Mouse (Mus musculus) forebrain, embryonic 16.5 days (tissue): ENCODE measurements at regions not wholly inside any gene's neighbourhood (a gene's known extent, or its start where the extent isn't known, plus 50 kb on each side); places are given as distances from the start of the nearest gene placed in this dataset.

Experiments used
- ATAC-seq: fragments of 200-750 bp; cut with Nextera tagmentation; 2 replicates; pipeline ENCODE4 v1.8.0; 2017; ENCODE audit warnings: mild to moderate bottlenecking, moderate library complexity
- H3K27ac ChIP-seq: fragments of 300-500 bp; sonication (generic); 2 replicates; pipeline ENCODE4 v1.5.1; 2014; ENCODE audit warnings: low read length, control low read depth
- H3K27me3 ChIP-seq: fragments of 300-500 bp; sonication (generic); replicated peaks from 2 replicates; pipeline ENCODE4 v1.6.1; 2014; ENCODE audit warnings: low read length; ENCODE audit not compliant: control insufficient read depth, insufficient read depth
- H3K36me3 ChIP-seq: fragments of 300-500 bp; sonication (generic); 2 replicates; pipeline ENCODE4 v1.6.1; 2014; ENCODE audit not compliant: control insufficient read depth, insufficient read depth
- H3K4me1 ChIP-seq: fragments of 300-500 bp; sonication (generic); replicated peaks from 2 replicates; pipeline ENCODE4 v1.6.1; 2014; ENCODE audit warnings: low read length; ENCODE audit not compliant: control insufficient read depth, insufficient read depth
- H3K4me2 ChIP-seq: fragments of 300-500 bp; sonication (generic); 2 replicates; pipeline ENCODE4 v1.6.1; 2014; ENCODE audit warnings: mild to moderate bottlenecking, low read length, control low read depth
- H3K4me3 ChIP-seq: fragments of 300-500 bp; sonication (generic); replicated peaks from 2 replicates; pipeline ENCODE4 v1.5.1; 2014; ENCODE audit warnings: mild to moderate bottlenecking, low read length, control low read depth
- H3K9ac ChIP-seq: fragments of 300-500 bp; sonication (generic); replicated peaks from 2 replicates; pipeline ENCODE4 v1.6.1; 2014; ENCODE audit warnings: low read depth, low read length, control low read depth
- H3K9me3 ChIP-seq: fragments of 300-500 bp; sonication (generic); 2 replicates; pipeline ENCODE4 v1.6.1; 2016; ENCODE audit warnings: low read length; ENCODE audit not compliant: control insufficient read depth
- WGBS: fragments of 180-500 bp; shearing (Covaris S2); extraction: QIAGEN DNeasy Blood & Tissue Kit; methylation state at CpG from one replicate; pipeline ENCODE4 v1.1.7; 2014; 5-methylcytosine and 5-hydroxymethylcytosine counted together

DNA sequence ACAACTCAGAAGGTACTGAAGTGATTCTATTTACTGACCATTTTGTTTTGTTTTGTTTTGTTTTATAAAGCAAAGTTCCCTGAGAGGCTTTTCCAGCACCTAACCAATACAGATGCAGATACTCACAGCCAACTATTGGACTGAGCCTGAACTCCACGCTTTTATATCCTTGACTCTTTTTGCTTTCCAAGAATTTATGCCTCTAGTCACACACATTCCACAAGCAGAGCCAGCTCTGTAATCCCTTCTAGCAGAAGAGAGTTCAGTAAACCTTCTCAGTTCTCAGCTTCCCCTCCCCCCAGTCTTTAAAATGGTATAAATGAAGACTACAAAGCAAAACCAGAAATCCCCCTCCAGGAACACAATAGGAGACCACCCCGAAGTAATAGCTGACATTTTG, 269.0 kb upstream of the 1700003H04Rik start:
- Histone ChIP-seq H3K4me2 (no peak overlapping the region), H3K4me3 (no peak overlapping the region), H3K4me1 (no peaks in the 10 kb centered on the region), H3K27me3 (no peaks in the 10 kb centered on the region), H3K9ac (no peak overlapping the region), H3K9me3 (no peaks in the 10 kb centered on the region; the same call in 1 of the 2 replicates), H3K27ac (no peak overlapping the region), H3K36me3 (no peaks in the 10 kb centered on the region)
- 66% methylated on average over 2 of the region's 2 CpGs for WGBS
- no peak for ATAC-seq

DNA sequence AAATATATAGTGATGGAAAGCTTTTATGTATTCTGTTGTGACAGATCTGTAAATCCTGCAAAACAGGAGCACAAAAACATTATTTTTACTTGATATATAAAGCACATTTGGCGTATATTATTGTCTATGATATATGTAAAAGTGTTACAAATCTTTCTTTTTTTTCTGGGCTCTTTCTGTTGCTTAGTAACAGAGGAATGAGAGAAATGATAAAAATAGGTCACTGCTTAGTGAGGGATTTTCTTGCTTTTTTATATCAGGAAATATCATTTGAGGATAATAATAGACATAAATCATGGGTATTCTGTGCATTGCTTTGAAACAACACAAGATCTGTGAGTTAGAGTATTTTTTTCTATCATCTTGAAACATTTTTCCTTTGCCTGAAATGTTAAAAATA, 239.7 kb upstream of the 1700003H04Rik start:
- WGBS, result 80% methylated on average over 1 of the region's 1 CpGs
- Histone ChIP-seq H3K4me1 (no peaks in the 10 kb centered on the region), H3K27ac (no peak overlapping the region), H3K9me3 (no peaks in the 10 kb centered on the region), H3K4me3 (no peak overlapping the region), H3K27me3 (no peaks in the 10 kb centered on the region), H3K4me2 (no peak overlapping the region), H3K9ac (no peak overlapping the region), H3K36me3 (no peaks in the 10 kb centered on the region)
- peak; percentile 77 for ATAC-seq

DNA sequence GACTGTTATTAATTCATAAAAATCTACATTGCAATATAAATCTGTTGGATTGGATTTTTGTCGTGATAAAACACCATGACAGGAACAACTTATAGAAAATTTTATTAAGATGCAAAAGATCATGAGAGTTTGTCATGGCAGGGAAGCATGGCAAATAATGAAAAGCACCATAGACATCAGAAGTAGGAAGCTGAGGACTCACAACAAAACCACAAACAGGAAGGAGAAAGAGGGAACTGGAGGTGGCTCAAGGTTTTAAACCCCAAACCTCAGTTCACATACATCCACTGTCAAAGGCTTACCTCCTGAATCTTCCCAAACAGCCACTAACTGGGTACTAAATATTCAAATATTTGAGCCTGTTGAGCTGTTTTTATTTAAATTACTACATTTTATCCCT, 226.0 kb upstream of the 1700003H04Rik start:
- Histone ChIP-seq H3K36me3 (no peaks in the 10 kb centered on the region), H3K4me3 (no peak overlapping the region), H3K27ac (no peak overlapping the region), H3K9ac (no peak overlapping the region), H3K4me1 (no peaks in the 10 kb centered on the region), H3K9me3 (no peaks in the 10 kb centered on the region), H3K4me2 (no peak overlapping the region), H3K27me3 (no peaks in the 10 kb centered on the region)
- ATAC-seq, result no peak
- 98% methylated on average over 1 of the region's 1 CpGs for WGBS

DNA sequence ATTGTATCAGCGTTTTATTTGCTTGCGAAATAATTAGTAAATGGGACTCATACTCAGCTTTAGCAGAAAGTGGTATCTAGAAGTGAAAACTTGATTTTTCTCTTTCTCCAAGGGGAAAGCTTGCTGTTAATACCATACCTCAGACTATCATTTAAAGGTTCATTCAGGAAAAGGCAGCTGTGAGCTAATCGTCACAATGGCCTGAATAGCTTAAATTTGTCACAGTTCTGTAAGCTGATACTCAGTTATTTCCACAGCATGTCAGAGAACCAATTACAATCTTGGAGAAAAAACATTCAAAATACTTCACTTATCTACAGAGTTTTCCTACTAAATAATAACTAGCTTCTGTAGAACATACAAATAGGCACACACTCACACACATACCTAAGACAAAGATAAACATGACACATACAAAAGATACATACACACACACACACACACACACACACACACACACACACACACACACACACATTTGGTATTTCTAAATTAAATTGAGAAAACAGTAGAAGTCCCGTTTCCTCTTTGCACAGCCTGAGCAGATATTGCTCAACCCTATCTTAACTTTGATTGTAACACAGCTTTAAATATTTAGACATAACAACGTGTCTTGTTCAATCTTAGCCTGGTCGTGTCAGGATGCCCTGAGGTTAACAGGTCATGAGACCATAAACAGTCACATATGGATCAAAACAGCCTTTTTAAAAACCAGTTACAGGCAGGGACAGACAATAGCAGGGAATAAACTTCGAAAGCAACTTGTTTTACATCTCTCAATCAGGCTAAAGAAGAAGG, 208.5 kb upstream of the 1700003H04Rik start:
- ATAC-seq, result no peak
- Histone ChIP-seq H3K36me3 (no peaks in the 10 kb centered on the region), H3K9me3 (no peaks in the 10 kb centered on the region), H3K4me2 (no peak overlapping the region), H3K4me3 (no peak overlapping the region), H3K27ac (no peak overlapping the region), H3K4me1 (no peaks in the 10 kb centered on the region), H3K9ac (no peak overlapping the region), H3K27me3 (no peaks in the 10 kb centered on the region)
- 72% methylated on average over 7 of the region's 7 CpGs for WGBS

DNA sequence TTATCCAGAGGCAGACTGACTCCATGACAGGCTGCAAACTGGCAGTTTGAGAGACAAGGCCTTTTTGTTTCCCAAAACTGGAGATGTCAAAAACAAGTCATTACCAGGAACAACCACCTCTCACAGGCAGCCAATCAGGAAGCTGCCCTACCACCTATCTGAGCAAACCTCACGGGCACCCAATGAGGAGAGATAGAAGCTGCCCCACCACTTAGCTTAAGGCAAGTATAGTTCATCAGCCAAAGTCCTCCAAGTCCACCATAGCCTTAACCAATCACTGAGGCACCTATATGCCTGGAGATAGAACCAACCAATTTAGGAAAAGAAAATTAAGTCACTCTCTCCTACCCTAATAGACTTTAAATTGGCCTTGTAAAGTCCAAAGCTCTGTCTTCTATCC, 207.3 kb upstream of the 1700003H04Rik start:
- Histone ChIP-seq H3K36me3 (no peaks in the 10 kb centered on the region), H3K27me3 (no peaks in the 10 kb centered on the region), H3K9ac (no peak overlapping the region), H3K4me3 (no peak overlapping the region), H3K9me3 (no peaks in the 10 kb centered on the region), H3K4me2 (no peak overlapping the region), H3K27ac (no peak overlapping the region), H3K4me1 (no peaks in the 10 kb centered on the region)
- 88% methylated on average over 1 of the region's 1 CpGs for WGBS
- no peak for ATAC-seq

DNA sequence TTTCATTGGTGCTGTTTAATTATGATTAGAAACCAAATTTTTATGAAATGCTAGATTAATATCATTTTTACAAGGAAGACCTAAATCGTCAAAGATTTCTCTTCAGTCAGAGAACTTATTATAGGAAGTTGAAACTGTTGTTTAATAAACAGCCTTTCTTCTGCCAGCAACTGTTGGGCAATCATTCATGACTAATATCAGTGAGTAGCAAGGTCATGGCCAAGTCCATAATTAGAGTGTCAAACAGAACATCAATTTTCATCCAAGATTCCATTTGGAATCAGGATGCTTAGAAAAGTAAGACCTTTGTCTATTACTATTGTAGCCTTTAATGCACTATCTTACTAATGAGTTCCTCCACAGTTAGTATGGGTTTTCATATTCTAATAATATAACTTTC, 189.4 kb upstream of the 1700003H04Rik start:
- H3K4me2 ChIP-seq, result no peak overlapping the region
- H3K27ac ChIP-seq, result no peak overlapping the region
- whole genome bisulfite sequencing, result 73% methylated on average over 1 of the region's 1 CpGs
- no peaks in the 10 kb centered on the region for H3K9me3 ChIP-seq
- ATAC-seq, result no peak
- no peak overlapping the region for H3K9ac ChIP-seq
- H3K27me3 ChIP-seq, result no peaks in the 10 kb centered on the region
- no peak overlapping the region for H3K4me3 ChIP-seq
- H3K36me3 ChIP-seq, result no peaks in the 10 kb centered on the region
- no peaks in the 10 kb centered on the region for H3K4me1 ChIP-seq

DNA sequence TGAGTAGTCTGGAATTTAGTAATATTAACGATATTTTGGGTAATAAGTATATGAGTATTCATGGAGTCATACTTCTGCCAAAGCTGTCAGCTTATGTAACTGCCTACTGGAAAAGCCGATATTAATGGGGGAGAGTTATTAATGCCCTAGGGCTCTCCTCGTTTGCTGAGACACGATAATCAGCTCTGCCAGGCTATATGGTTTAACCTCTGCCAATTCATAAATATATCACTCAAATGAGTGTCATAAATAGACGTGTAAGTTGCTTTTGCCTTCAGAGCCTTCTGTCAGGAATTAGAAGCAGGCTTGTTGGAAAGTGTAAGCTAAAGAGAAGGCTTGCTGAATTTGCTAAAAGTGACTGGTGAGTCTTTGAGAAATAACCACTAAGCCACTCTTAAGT, 188.4 kb upstream of the 1700003H04Rik start:
- no peak for ATAC-seq
- Histone ChIP-seq H3K4me1 (no peaks in the 10 kb centered on the region), H3K4me2 (no peak overlapping the region)

DNA sequence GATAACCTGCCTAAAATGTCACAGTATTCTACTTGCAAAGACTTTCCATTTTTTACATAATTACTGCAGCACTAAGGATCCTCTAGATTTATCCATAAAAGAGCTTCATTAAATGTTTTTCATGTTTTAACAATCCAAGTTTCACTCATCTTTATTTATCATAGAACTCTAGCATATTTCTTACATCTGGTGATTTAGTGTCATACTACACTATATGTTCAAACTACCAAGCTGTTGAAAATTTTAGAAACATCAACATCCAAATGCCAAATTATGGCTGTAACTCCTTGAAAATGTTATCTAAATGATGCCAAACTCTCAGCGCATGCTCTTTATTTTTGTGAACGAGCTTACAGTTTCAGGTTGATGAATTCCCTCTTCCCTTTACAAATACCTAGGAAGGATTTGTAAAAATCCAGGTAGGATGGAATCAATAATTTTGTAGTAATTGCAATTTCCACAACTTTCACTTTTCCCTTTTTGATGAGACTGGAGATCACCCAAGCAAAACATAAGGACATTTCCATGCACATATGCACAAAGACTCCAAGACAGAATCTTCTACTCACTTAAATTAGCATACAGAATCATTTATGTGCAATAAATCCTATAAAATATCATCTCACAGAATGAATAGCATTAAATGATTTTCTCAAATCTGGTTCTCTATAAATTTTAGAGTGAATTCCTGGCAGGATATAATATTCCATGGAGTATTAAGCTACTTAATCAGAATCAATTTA, 175.0 kb upstream of the 1700003H04Rik start:
- Histone ChIP-seq H3K27ac (no peak overlapping the region), H3K9me3 (no peaks in the 10 kb centered on the region), H3K4me2 (no peak overlapping the region), H3K4me1 (no peaks in the 10 kb centered on the region), H3K27me3 (no peaks in the 10 kb centered on the region), H3K9ac (no peak overlapping the region), H3K36me3 (no peaks in the 10 kb centered on the region), H3K4me3 (no peak overlapping the region)
- WGBS, result 74% methylated on average over 2 of the region's 2 CpGs
- ATAC-seq, result peak; percentile 82

More for the DNA sequence above, 188.4 kb upstream of the 1700003H04Rik start:
- Histone ChIP-seq H3K27ac (no peak overlapping the region), H3K4me3 (no peak overlapping the region), H3K9me3 (no peaks in the 10 kb centered on the region), H3K9ac (no peak overlapping the region), H3K27me3 (no peaks in the 10 kb centered on the region), H3K36me3 (no peaks in the 10 kb centered on the region)
- WGBS, result 69% methylated on average over 5 of the region's 5 CpGs

DNA sequence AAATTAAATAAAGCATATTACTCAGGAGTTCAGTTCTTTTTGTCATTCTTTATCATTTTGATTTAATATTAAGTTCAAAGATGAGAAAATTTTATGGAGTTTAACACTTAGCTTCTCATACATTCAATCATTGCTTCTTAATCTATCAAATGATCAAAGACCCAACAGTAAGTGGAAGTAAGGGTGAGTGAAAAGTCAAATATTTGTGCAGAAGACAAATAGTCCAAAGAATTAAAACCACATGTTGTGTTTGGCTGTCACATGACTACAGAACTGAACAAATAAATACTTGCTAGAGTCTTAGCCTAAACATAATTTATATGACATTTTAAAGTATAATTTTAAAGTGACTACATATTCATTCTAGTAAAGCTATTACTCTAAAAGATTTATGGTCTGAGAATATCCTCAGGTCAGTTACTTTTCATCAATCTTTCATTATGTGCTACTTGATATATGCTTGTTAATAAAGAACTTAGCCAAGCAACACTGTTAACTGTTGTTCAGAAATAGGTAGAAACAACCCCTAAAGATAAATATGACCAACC, 171.7 kb upstream of the 1700003H04Rik start:
- ATAC-seq, result no peak

More for the DNA sequence above, 171.7 kb upstream of the 1700003H04Rik start:
- no peaks in the 10 kb centered on the region for H3K9me3 ChIP-seq
- H3K4me1 ChIP-seq, result no peaks in the 10 kb centered on the region
- H3K27ac ChIP-seq, result no peak overlapping the region
- H3K27me3 ChIP-seq, result no peaks in the 10 kb centered on the region
- no peak overlapping the region for H3K4me2 ChIP-seq
- no peak overlapping the region for H3K4me3 ChIP-seq
- no peaks in the 10 kb centered on the region for H3K36me3 ChIP-seq
- H3K9ac ChIP-seq, result no peak overlapping the region
